Mouse (Mus musculus) kidney, postnatal 14 days (tissue): Measurements from ENCODE around the gene Iqgap1.
A peak's percentile ranks its signal among the peaks of the same experiment; 100 is the strongest.

Experiments used
- DNase-seq: peaks from one replicate; pipeline ENCODE4 v3.0.0; 2022; ENCODE audit warnings: mixed read lengths

The Iqgap1 gene

DNA sequence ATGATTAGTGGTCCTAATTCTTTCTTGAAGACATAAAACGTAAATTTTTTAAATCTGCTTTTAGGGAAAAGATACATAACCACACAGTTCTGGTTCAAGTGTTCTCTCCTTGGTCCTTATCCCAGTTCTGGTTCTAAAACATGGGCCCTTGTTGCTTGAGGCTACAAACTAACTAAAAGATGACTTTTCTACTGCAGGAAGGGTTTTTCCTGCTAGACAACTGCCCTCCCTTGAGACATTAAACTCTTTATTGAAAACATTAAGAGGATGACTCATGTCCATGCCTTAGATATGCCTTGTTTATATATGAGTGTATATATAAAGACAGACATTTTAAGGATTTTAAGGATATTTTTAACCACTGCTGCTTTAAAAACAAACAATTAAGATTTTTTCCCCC, 17.4 kb upstream of the Iqgap1 start:
- no peak for DNase-seq

DNA sequence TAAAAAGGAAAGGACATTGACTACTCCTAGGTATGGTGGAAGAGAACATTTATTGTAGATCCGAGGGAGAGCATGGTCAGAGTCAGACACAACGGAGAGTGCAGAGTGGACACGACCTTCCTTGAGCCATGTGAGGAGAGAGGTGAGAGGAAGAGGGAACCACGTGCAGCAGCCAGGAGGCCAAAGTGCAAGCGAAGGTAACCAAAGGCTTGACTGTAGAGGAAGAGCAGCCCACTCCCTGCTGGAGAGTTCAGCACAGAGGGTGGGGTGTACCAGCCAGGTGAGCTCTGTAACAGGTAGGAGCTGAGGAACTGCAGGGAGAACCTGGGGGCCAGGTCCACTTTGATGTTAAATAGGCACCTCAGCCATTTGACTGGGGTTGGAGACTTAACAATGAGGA, 16.4 kb upstream of the Iqgap1 start:
- no peak for DNase-seq

- no peak for DNase-seq
Measured at GRCm38 (mm10) chr7:80840937-80841336, 15.2 kb upstream of the Iqgap1 start.

GRCm38 (mm10) chr7:80840241-80840640, 14.5 kb upstream of the Iqgap1 start:
- no peak for DNase-seq

- no peak for DNase-seq
Measured at GRCm38 (mm10) chr7:80839755-80840154, 14.0 kb upstream of the Iqgap1 start.

GRCm38 (mm10) chr7:80838247-80838646, 12.5 kb upstream of the Iqgap1 start:
- DNase-seq: no peak

DNA sequence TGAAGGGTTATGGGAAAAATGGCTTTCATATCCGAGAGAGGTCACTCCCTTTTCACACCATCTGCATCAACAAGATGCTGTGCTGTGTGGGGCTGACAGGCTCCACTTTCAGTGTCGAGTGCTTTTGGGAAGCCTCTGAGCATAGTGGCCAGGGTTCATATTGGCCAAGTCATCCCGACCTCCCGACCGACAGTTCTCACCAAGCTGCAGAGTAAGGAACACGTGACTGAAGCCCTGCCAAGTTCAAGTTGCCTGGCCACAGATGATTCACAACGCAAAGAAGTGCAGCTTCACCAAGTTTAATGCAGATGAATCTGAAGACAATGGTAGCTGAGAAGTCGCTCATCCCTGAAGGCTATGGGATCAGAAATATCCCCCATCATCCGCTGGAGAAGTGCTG, 12.0 kb upstream of the Iqgap1 start:
- peak; percentile 55 for DNase-seq

- no peak for DNase-seq
Measured at GRCm38 (mm10) chr7:80835984-80836652, 10.3 kb upstream of the Iqgap1 start.

DNA sequence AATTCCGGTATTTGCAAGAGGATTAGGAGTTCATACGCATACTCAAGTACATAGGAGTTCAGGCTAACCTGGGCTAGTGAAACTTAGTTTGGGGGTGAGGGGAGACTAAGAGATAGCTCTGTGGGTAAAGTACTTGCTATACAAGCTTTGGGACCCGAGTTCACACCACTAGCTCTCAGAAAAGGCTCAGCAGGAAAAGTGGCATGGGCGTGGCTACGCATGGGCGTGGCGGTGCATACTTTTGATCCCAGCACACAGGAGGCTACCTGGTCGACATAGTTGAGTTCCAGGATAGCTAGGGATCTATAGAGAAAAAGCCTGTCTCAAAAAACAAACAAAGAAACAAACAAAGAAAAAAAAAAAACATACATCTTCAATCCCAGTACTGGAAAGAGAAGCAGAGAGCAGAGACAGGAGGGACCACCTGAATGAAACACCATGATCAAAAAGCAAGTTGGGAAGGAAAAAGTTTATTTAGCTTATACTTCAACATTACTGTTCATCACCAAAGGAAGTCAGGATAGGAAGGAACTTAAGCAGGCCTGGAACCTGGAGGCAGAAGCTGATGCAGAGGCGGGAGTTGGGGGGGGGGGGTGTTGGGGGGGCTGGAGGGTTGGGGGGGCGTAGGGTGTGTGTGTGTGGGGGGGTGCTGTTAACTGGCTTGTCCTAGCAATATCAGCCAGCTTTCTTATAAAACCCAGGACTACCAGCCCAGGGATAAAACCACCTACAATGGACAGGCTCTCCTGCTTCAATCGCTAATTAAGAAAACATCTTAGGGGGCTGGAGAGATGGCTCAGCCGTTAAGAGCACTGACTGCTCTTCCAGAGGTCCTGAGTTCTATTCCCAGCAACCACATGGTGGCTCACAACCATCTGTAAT, 8.1 kb upstream of the Iqgap1 start:
- no peak for DNase-seq

DNA sequence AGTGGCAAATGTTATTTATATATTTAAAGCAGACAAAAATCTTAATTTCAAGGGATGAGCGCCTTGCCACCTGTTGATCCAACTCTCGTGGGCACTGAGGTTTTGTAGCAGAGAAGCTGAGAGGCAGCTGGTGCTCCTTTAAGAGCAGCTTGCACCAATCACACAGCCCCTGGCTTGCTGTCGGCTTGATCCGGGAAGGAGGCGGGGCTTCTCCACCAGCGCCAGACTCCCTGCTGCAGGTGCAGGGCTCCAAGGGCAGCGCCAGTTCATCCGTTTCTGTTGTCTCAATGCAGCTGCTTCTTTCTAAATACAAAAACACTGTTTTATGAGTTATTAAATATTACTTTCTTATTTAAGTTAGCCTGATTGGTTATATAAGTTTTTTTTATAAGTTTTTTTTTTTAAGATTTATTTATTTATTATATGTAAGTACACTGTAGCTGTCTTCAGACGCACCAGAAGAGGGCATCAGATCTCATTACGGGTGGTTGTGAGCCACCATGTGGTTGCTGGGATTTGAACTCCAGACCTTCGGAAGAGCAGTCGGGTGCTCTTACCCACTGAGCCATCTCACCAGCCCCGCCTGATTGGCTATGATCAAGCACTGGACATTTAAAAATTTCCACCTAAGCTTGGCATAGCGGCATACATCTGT, 7.3 kb upstream of the Iqgap1 start:
- DNase-seq: peak; percentile 75

DNA sequence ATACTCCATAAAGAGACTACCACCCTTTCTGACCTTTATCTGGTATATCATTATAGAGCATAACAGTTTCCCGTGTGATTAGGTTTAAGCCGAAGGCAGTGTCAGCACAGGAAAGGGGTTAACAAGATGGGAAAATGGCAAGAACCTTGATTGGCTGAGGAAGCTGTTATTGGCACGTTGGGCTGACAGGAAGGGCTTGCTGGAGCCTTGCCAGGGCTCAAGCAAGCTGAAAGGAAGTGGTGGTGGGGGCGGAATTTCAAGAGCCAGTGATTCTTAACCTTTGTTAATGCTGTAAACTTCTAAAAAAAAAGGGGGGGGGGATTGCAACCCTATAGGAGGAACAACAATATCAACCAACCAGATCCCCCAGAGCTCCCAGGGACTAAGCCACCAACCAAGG, 6.4 kb upstream of the Iqgap1 start:
- DNase-seq: peak; percentile 65

DNA sequence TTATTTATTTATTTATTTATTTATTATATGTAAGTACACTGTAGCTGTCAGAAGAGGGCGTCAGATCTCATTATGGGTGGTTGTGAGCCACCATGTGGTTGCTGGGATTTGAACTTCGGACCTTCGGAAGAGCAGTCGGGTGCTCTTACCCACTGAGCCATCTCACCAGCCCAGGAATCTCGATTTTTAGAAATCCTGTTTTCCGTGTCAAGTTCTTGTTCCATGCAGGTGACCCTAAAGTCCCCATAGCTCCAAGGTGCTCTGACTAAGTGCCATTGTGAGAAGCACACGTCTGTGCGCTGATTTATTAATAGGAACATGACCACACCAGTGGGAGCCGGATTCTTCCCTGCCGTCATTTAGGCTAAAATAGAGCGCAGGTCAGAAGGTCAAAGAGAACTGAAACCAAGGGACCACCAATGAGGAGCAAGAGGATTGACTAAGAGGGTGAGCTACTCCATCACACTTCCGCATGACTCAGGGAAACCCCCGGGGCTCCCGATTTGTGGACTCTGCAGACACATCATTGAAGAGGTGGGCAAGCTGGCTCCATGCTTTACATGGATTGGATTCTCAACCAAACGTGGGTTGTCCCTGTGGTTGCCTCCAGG, 4.5 kb upstream of the Iqgap1 start:
- DNase-seq: no peak

DNA sequence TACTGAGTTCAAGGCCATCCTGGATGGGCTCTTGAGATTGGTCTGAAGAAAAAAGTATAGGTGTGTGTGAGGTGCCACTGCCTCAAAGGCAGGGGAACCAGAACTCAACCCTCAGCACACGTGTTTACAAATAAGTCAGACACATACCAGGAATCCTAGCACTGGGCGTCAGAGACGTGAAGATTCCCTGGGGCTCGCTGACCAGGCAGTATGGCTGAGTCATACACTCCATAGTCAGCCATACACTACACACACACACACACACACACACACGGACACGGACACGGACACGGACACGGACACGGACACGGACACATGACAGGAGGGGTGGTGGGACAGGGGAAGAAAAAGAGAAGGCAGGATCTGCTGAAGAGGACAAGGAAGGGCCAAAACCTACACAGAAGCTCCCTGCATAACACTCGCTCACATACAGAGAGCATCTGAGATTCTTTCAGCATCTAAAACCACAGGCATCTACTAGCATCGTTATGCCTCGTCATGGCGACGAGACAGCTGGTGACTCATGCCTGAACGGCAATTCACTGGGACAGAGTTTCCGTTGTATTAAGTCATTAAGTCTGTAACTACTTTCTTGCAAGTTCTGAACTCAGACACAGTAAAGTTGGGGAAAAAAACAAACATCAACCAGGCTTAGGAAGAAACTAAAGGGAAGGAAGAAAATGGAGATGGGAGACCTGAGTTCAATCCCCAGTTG, 2.5 kb upstream of the Iqgap1 start:
- no peak for DNase-seq

- peak; percentile 27 for DNase-seq
Measured at GRCm38 (mm10) chr7:80823875-80824682, 1.7 kb downstream of the Iqgap1 start.

DNA sequence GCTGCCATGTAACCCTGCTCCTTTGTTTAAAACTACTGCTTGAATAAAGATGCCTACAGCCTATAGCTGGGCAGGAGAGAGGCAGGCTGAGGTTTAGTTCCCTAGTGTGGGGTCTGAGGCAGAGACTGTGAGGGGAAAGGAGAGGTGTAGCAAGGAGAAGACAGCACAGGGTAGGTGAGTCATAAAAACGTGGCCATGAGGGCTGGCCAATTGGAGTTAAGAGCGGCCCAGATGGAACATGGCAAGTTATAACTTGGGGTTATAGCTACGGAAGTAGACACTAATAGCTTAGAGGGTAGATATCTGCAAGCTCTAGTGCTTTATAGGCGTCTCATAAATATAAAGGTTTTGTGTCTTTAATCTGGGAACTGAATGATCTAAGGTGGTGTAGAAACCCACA, 2.5 kb downstream of the Iqgap1 start:
- DNase-seq: no peak

GRCm38 (mm10) chr7:80820838-80821237, 4.9 kb downstream of the Iqgap1 start:
- no peak for DNase-seq

GRCm38 (mm10) chr7:80816641-80817040, 9.1 kb downstream of the Iqgap1 start:
- no peak for DNase-seq

DNA sequence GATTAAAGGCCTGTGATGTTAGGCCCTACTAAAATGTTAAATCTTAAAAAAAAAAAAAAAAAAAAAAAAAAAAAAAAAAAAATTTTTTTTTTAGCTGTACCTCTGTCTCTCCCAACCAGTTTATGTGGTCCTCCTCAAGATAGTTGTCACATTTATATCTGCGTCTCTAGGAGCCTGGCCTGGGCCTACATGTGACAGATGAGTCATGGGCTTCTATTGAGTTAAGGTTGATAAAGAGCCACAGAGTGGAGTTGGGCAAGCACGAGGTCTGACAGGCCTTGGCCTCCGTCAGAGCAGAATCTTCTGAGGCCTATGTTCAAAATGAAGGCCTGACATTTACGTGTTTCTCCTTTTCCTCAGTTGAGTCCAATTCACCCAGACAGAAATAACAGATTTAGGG, 12.4 kb downstream of the Iqgap1 start:
- DNase-seq: no peak

- DNase-seq: no peak
Measured at GRCm38 (mm10) chr7:80806331-80806730, 19.4 kb downstream of the Iqgap1 start.

DNA sequence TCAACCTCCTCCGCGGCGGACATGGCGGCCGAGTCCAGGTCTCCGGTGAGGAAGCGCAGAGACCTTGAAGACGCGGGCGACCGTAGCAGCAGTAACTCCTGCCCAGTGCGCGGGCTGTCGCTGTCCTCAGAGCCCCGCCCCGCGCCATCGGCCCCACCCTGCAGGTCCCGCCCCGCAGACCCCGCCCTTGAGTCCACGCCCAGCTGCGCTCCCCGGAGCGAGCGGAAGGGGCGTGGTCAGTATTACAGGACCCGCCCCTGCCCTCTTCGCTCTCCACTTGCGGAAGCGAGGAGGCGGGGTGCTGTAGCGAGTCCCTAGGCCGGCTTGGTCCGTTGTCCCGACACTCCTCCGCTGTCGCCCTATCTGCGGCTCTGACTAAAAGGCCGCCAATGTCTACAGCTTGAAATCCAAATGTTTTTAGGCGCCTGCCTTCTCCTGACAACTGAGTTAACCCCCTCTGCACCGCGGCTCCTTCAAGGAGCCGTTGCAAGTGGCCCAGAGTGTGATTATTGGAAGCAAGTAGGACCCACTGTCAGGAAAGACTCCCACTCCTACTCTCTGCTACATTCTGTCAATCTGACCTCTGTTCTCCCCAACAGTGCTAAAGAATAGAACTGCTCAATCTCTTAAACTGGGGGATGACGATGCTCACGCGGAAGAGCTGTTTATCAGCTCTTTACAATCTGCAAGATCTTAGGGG, 22.5 kb downstream of the Iqgap1 start:
- peak; percentile 97 for DNase-seq
